Mouse (Mus musculus) brain, embryonic 18.5 days (tissue): ENCODE measurements around the gene Fam107b.
"Not testable (repeated sequence)": the region's sequence is repeated elsewhere in the genome, so short reads cannot be mapped to it uniquely, and the experiment has no call there.

Experiments used
- DNase-seq: peaks from one replicate; pipeline ENCODE4 v3.0.0-alpha.2; 2012; ENCODE audit warnings: low read depth, low spot score

The Fam107b gene

GRCm38 (mm10) chr2:3709882-3710281 is 139.6 kb downstream of the Fam107b start:
- no peak for DNase-seq

- no peak for DNase-seq
These were observed 140.2 kb downstream of the Fam107b start for GRCm38 (mm10) chr2:3710521-3710920.

- DNase-seq, result no peak
These were observed 142.2 kb downstream of the Fam107b start for GRCm38 (mm10) chr2:3712369-3713042.

GRCm38 (mm10) chr2:3713212-3713681 is 143.0 kb downstream of the Fam107b start:
- DNase-seq, result no peak

GRCm38 (mm10) chr2:3713682-3714361 is 143.5 kb downstream of the Fam107b start:
- no peak for DNase-seq

GRCm38 (mm10) chr2:3714511-3714910 is 144.2 kb downstream of the Fam107b start:
- DNase-seq, result no peak

- DNase-seq, result no peak
These were observed 145.1 kb downstream of the Fam107b start for GRCm38 (mm10) chr2:3715424-3715823.

- no peak for DNase-seq
These were observed 147.0 kb downstream of the Fam107b start for GRCm38 (mm10) chr2:3717268-3717667.

- DNase-seq, result no peak
These were observed 147.6 kb downstream of the Fam107b start for GRCm38 (mm10) chr2:3717847-3718246.

- not testable (repeated sequence) for DNase-seq
These were observed 149.3 kb downstream of the Fam107b start for GRCm38 (mm10) chr2:3719436-3720121.

GRCm38 (mm10) chr2:3721107-3721506 is 150.8 kb downstream of the Fam107b start:
- no peak for DNase-seq

- DNase-seq, result no peak
These were observed 151.7 kb downstream of the Fam107b start for GRCm38 (mm10) chr2:3721974-3722373.

- DNase-seq, result no peak
These were observed 153.3 kb downstream of the Fam107b start for GRCm38 (mm10) chr2:3723391-3724106.

- DNase-seq, result no peak
These were observed 156.3 kb downstream of the Fam107b start for GRCm38 (mm10) chr2:3726501-3727078.

GRCm38 (mm10) chr2:3727225-3727930 is 157.1 kb downstream of the Fam107b start:
- DNase-seq, result no peak

- DNase-seq, result no peak
These were observed 157.8 kb downstream of the Fam107b start for GRCm38 (mm10) chr2:3728090-3728489.

- DNase-seq, result no peak
These were observed 159.3 kb downstream of the Fam107b start for GRCm38 (mm10) chr2:3729586-3729985.

- no peak for DNase-seq
These were observed 160.5 kb downstream of the Fam107b start for GRCm38 (mm10) chr2:3730744-3731143.

GRCm38 (mm10) chr2:3731316-3732015 is 161.2 kb downstream of the Fam107b start:
- DNase-seq, result no peak
